Mouse (Mus musculus) liver, postnatal 0 days (tissue): ENCODE measurements around the gene Oxt.

Experiments
- CTCF ChIP-seq: sonication (generic); IDR thresholded peaks from 2 replicates; pipeline ENCODE4 v1.5.1; 2016; ENCODE audit warnings: antibody characterized with exemption, low read depth
- EP300 ChIP-seq: IDR thresholded peaks from 2 replicates; pipeline ENCODE4 v1.6.1; 2016; ENCODE audit warnings: antibody characterized with exemption, low read depth, mild to moderate bottlenecking

GRCm38 (mm10) chr2:130589761-130590160 is 13.8 kb downstream of the Oxt start:
- TF ChIP-seq CTCF: no peak
- no peak for TF ChIP-seq EP300
